Mouse (Mus musculus) heart, adult 9 months (tissue): Measurements from ENCODE around the gene Cers2.
A peak's percentile ranks its signal among the peaks of the same experiment; 100 is the strongest.

Experiments used
- DNase-seq, 2 experiments: peaks; one replicate each; pipeline ENCODE4 v3.0.0; 2022; ENCODE audit warnings: low spot score in 2 of 2

The Cers2 gene

DNA sequence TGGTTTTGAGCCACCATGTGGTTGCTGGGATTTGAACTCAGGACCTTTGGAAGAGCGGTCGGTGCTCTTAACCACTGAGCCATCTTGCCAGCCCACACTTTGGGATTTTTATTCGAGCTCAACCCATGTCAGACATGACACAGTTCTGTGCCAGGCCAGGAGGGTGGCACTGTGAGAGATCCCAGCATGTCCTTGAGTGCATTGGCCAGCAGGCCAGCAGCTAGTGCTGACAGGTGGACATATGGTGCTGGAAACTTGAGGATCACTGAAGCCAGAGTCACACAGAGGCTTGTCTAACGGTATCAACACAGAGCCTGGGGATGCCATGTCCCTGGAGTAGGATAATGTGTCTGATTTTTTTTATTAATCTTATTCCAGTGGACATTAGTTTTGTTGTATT lies 25.2 kb upstream of the Cers2 start:
- DNase-seq, result no peak

DNA sequence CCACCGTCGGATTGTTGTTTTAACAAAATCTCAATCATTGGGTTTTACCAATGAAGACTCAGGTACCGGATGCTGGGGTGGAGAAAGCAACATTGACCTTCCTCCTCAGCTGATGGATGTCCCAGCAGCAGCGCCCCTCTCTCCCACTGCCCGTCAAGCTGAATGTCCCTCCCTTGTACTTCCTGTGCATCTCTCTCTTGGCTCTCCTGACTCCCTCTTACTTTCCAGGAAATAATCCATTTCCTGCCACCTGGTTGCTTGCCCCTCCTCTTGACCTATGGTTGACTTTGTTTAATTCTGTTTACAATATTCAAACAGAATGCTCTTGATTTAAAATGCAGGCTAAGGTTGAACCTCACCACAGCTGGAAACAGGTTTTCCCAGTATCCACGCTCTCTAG lies 24.4 kb upstream of the Cers2 start:
- DNase-seq, result no peak

DNA sequence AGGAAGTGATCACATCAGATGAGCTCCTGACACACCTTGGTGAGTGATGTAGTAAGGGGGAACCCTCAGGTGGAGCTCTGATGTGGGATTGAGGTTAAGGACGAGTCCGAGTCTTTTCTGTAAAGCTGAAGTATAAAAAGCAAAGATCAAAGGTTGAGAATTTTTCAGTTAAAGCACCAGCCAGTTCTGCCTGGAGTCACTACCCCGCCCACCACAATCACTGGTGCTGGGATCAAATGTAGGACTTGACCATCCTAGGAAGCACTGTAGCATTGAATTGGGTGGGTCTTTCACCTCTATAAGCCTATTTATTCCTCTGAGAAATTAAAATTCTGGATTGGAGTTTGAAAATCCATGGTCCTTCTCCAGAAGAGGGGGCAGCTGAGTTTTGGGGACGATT lies 23.6 kb upstream of the Cers2 start:
- no peak for DNase-seq

DNA sequence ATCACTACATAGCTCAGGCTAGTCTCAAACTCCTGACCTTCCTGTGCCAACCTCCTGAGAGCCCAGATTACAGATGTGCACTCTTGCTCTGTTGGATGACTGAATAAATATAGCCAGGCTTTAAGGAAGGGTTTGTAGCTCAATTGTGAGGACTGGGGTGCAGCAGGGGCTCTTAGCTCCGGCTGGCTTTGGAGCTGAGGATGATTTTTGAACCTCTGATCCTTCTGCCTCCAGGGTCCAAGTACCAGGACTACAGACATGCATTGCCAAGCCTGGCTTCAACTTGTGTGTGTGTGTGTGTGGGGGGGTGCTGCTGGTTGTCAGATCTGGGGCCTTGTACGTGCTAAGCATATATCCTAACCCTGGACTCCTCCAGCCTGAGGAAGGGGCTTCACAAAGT lies 21.7 kb upstream of the Cers2 start:
- no peak for DNase-seq

DNA sequence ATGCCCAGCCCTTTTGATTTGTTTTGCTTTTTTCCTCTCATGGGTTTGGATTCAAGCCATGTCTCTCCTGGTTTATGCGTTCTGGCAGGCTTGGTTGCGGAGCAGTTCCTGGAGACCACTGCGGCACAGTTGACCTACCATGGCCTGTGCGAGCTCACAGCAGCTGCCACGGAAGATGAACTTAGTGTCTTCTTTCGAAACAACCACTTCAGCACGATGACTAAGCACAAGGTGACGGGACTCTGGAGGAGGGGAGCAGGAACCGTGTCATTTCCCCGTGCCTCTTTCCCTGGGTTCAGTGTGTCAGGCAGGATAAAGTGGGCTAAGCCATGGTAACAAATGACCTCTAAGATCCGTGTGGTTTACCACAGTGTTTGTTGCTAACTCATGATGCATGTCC lies 21.1 kb upstream of the Cers2 start:
- no peak for DNase-seq

DNA sequence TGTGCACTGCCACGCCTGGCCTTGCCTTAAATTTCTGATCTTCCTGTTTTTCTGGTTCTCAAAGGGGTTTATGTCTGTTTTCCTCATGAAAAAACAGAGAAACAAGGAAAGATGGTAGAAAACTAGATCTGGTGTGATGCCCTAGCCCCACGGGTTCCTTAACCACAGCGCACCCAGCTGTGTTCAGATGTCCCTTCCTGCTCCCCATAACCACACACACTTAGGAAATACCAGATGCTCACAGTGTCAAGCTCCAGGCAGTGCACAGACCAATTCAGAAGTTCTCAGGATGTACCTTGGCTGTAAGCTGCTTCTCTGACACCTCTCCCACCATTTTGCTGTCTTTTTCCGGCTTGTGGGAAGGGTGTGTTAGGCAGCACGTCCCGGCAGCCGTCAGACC lies 20.3 kb upstream of the Cers2 start:
- no peak for DNase-seq

DNA sequence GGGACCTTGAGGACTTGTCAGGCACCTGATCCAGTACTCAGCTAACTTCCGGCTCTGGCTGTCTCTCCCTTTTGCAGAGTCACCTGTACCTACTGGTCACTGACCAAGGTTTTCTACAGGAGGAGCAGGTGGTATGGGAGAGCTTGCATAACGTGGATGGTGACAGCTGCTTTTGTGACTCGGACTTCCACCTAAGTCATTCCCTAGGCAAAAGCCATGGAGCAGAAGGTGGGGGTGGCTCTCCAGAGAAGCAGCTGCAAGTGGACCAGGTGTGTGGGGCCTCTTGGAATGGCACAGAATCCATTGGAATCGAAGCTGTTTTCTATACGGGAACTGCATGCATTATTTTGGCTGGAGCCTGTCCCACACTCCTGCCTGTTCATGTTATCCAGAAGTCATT lies 19.9 kb upstream of the Cers2 start:
- no peak for DNase-seq

DNA sequence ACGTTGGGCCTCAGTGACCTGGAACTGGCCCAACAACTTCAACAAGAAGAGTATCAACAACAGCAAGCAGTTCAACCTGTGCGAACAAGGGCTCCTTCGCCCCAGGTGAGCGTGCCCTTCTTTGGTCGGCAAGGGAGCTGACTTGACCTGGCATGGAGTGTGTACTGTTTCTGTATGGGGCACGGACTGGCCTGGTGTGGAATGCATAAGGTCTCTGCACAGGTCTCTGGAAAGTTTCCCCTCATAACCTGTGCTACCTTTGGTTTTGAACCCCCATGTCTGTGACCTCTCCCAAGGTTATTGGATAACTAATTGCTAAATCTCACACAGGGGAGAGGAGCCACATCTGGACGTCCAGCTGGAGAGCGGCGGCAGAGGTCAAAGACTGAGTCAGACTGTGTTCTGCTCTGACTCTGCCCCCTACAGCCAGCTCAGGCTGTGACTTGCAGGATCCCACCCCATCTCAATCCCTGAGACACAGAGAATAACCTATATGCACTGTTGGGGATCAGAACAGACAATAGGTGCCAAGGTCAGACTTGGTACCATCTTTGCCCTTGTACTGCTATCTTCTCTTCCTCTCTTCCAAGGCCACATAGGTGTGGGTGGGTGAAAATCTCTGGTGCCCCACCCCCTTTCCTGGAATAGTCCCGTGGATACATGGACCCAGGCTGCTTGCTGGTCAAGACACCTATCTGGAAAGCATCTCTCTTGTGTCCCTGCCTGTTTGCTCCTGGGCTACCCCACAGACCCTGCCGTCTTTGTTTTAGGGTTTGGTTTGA lies 19.1 kb upstream of the Cers2 start:
- DNase-seq, result no peak

DNA sequence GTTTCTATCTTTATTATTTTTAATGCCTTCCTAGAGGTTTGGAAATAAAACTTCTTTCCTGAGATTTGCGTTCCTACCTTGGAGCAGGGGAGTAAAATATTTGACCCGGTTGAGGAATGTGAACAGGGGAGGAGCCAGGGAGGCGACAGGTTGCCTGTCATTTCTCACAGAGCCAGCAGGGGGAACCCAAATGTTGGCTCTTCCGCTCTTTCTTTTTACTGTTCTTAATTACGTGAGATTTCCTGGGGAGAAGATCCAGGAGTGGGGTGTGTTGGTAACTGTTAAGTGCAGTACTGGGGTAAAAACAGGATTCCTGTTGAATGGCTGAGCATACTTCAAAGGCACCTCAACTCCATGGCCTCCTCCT lies 18.5 kb upstream of the Cers2 start:
- no peak for DNase-seq

DNA sequence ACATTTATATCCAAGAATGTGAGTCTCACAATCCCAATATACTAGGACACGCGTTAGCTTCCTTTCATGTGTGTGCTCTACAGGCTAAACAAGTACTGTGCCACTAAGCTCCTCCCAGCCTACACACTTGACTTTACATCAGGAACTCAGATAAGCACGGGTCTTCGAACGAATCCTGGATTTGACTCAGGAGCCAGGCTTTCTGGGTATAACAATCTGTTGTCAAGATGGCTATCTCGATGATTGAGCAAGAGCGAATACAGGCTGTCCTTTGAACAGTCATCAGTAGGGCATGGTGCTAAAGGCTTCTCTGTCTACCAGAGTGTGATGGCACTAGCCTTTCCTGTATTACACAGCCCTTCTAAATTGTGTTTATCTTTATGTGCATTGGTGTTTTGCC lies 16.6 kb upstream of the Cers2 start:
- DNase-seq, result no peak

DNA sequence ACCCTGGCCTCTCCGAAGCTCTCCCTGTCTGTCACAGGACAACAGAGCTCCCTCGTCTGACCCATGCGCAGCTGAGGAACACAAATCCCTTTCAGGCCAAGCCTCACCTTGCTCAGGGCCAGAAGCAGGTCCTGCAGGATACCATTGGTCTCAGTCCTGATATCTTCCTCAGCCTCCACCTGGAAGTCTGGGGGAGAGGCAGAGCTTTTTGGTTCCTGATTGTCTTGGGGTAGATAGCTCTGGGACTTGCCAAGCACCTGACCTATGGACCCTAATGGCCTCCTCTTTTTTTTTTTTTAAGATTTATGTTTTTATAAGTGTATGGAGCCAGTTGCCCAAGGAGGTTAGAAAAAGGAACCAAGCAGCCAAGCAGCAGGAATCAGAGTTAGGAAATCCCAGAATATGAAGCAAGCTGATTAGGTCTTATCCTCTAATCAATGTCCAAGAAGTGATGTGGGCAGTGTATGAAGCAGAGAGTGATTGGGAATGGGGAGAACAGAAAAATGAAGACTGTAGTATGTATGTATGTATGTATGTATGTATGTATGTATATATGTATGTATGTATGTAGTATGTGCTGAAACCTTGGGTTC lies 13.3 kb upstream of the Cers2 start:
- no peak for DNase-seq

DNA sequence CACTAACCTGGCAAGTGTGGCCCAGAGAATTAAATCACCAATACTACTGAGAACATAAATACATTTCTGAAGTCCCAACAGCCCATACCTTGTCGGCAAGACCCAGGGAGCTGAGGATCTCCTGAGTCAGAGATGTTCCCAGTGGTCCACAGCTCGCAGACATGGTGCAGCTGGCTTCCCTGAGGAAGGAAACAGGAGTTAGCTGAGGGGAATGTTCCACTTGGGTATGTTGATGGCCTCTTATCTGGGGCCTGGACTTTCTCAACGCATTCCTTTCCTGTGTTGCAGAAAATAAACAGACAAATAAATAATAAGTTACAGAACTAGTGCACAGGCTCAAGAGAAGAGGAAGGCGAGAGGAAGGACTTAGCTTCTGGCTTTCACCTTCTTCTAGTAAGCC lies 8.3 kb upstream of the Cers2 start:
- DNase-seq, result no peak

DNA sequence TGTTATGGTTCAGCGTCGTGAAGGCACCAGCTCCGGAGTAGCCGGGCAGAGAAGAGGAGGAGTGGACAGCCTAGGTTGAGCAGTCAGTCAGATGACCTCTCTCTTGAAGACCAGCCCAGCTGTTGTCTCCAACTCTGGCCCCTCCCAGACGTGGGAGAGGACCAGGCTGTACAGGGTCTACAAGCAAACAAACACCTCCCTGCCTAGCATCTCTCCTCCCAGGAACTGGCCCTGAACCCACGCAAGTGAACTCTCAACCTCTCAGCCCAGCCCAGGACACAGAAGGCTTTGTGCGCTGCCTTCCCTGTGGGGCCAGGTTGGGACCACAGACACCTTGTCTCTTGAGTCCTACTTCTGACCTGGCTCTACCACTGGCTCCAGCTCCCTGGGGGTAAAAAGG lies 7.5 kb upstream of the Cers2 start, which contains the start of gene Anxa9:
TSS of gene Anxa9 (minus strand) at position 77 of the 400 bp plus-strand sequence.
- DNase-seq, result no peak

DNA sequence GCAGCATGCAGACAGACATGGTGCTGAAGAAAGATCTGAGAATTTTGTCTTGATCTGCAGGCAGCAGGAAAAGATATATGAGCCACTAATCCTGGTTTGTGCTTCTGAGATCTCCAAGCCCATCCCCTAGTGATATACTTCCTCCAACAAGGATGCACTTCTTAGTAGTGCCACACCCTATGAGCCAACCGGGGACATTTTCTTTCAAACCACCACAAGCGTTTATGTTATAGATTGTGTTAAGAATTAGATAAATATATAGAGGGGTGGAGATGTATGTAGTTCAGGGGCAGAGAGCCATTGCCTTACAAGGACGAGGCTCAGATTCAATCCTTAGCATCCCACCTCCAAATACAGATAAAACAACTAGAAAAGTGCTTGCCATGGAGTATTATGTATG lies 4.1 kb upstream of the Cers2 start:
- DNase-seq, result no peak

DNA sequence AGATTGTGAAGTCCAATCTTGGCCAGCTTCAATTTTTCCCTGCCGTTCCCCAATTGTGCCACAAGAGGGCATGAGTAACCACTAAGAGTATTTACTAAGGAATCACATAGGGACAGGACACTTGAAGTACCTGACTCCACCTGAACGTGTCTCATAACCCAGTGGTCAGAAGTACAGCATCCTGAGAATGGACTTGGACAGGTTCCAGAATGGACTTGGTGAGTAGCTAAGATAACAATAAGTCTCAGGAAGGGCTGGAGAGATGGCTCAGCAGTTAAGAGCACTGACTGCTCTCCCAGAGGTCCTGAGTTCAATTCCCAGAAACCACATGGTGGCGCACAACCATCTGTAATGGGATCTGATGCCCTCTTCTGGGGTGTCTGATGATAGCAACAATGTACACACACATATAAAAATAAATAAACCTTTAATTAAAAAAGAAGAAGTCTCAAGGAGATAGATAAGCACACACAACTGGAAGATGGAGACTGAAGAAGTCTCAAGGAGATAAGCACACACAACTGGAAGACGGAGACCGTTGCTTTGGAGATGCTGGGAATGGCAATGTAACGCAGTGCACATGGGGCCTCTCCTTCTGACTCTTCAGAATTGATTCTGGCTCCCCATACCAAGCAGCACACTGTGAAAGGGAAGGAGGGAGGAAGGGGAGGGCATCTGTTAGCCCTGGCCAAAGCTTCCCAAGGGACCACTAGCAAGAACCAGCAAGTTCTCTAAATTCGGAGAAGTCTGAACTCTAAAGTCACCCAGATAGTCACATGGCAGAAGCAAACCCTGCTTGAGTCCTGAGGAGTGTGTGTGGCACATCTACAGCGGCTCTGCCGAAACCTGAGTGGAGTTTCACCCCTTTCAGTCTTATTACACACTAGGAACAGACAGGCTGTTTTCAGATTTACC lies 3.4 kb upstream of the Cers2 start:
- DNase-seq, result peak; percentile 42 to 76

DNA sequence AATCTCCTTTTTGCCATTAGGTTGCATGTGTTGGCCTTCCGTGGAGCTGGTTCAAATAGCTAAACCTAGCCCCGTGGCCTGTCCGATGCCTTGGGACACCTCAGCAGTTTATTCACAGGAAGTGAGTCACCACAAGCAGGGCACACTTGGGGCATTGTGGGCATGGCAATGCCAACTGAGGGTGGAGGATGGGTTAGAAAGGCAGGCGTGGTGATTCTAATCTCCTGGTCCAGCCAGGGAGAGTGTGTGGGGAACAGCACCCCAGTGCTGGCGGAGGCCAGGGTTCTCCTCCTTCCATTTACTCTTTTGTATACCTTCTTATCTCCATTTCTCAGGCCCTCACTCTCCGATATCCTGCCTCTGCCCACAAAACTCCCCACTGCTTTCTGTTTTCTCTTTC lies 2.0 kb upstream of the Cers2 start:
- peak in 1 of 2 experiments; percentile 21 for DNase-seq

DNA sequence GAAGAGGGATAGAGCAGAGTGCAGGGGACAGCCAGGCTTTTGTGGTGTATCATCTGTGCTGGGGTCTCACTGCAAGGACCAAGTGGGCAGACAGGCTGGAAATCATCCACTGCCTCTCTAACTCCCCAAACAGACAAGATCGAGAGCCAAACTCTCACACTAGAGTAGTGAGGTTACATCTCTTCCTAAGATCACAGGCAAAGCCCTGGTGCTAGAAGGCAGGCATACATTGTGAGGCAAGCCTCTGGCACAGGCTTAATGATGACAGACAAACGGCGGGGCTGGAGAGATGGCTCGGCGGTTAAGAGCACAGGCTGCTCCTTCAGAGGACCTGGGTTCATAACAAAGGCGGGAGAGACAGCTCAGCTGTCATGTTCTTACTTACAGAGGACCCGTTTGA lies 1.1 kb upstream of the Cers2 start:
- no peak for DNase-seq

DNA sequence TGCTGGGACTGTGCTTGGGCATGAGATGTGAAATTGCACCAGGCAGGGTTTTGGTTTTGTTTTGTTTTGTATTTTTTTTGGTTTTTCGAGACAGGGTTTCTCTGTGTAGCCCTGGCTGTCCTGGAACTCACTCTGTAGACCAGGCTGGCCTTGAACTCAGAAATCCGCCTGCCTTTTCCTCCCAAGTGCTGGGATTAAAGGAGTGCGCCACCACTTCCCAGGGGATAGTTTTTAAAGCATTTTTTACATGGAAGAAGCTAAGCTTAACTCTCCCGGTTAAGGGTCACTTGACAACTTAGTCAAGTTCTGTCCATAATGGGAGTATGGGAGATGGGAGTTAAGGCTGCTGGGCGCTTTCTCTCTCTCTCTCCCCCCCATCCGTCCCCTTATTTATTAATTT lies 516 bp upstream of the Cers2 start:
- no peak for DNase-seq

DNA sequence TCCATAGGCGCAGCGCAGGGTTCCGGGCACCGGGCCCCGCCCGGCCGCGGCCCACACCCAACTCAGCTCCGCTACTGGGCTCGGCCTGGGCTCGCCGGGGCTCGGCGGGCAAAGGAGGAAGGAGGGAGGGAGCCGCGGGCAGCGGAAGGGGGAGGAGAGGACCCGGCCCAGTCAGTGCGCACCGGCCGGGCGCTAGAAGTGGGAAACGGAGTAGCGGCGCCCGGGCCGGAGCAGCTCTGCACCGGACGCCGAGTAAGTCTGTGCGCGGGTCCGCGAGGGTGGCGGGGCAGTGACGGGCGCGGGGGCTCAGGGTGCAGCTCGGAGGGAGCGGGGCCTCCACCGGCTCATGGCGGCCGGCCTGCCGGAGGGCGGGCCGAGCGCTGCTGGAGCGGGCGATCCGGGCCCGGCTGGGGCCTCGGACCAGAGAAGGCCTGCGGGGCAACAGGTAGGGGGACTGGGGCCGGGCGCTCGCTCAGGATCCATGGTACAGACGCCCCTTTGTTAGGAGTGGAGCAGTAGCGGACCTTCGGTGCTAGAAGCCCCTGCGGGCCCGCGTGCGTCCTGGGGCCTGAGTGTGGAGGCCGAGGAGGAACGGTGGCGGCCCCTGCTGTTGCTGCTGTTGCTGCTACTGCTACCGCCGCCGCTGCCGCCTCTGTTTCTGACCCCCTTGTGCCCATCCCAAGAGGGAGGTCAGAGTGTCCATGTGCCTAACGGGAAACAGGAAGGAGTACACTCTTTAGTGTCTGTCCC lies 678 bp downstream of the Cers2 start:
- peak; percentile 90 to 93 for DNase-seq

DNA sequence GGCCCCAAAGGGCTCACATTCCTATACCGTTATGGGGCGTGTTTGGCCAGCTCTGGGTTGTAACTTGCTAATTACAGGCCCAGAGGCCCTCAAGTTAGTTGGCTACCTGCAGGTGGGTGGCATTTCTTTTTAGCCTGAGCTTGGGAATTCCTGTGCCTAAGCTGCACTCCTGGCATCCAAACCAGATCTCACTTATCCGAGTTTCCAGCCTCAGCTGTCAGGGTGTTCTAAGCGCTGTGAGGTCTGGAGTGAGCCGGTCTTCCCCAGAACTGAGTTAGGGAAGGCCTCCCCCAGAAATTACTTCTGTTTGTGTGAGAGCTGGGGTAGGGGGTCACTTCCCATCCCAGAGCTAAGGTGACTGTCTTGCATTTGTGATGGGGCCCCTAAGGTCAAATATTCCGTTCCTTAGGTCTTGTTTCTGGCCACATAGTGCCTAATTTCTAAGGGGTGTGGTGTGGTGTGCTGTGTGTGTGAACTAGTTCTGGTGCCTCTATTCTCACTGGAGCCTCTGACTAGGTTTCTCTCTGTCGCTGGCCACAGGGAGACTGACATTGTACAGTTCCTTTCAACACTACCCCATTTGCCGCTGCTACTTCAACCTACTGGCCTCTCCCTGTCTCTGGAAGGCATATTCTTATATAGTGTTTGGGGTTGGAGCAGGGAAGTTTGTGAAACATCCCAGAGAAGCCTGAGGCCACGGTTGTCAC lies 1.4 kb downstream of the Cers2 start:
- DNase-seq, result no peak

DNA sequence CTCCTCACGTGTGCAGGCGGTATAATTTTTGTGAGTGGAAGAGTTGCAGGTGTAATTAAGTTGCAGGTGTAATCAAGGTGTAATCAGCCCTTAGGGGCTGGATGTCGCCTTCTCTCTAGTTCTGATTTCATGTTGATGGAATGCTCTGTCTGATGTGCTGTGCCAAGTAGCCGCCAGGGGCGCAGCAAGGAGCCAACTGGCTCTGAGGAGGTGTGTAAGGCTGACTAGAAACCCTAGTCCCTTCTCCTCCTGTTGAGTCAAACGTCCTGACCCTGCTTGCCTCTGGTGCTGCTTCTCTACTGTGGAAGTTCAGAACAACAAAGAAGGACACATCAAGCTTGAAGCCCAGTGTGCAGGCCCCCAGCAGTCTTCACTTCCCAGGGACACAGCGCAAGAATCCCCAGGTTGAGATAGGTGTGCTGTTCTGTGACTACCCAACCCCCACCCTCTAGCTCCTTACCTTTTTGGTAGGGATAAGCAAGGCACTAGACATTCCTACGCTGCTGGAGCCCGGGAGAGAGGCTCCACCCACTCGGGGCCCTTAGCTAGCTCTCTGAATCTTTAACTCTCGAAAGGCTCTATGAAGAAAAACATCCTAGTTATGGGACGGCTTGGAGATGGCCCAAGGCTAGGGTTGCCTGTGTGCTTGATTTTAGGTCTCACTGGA lies 3.0 kb downstream of the Cers2 start:
- peak in 1 of 2 experiments; percentile 39 for DNase-seq
